Mouse (Mus musculus): ENCODE data around the gene Cdc14b.

Gene Cdc14b

DNA sequence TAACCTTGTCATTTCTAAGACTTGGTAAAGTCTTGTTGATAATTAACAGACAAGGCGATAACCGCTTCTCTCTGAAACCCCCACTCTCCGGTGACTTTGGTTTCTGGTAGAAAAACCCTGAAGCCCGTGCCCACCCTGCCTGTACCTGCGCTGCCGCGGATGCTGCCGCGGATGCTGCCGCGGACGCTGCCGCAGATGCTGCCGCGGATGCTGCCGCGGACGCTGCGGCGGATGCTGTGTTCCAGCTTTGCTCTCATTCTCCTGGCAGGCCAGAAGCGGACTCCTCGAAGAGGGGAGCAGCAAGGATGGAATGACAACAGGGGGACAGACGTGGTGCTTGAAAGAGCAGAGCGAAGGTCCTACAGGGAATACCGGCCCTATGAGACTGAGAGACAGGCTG, 105.3 kb downstream of the Cdc14b start:
- TF ChIP-seq POU5F1 (IDR thresholded peaks at IDR 0.05; ENCODE audit: borderline replicate concordance, low read length) (no peak), NANOG (IDR thresholded peaks at IDR 0.05; ENCODE audit: borderline replicate concordance, low read length) (no peak), CTCF (conservative IDR thresholded peaks at IDR 0.05; ENCODE audit: low read length) (no peak)
- Histone ChIP-seq H3K9me3 (ENCODE audit: low read length) (peaks cover 36% of the 10 kb centered on the region), H3K4me1 (replicated peaks; ENCODE audit: low read depth, low read length) (no peaks in the 10 kb centered on the region), H3K27me3 (ENCODE audit: insufficient read depth, low read length) (no peaks in the 10 kb centered on the region), H3K36me3 (ENCODE audit: insufficient read depth, low read length) (peaks cover 11% of the 10 kb centered on the region; the same call in 1 of the 2 replicates), H3K4me3 (replicated peaks; ENCODE audit: low read length) (no peak overlapping the region)

- no peaks in the 10 kb centered on the region for H3K36me3 ChIP-seq (ENCODE audit: insufficient read depth, low read length)
- peaks cover 30% of the 10 kb centered on the region for H3K4me1 ChIP-seq (replicated peaks; ENCODE audit: low read depth, low read length)
- H3K27me3 ChIP-seq (ENCODE audit: insufficient read depth, low read length) = peaks cover 22% of the 10 kb centered on the region
- TF ChIP-seq NANOG (IDR thresholded peaks at IDR 0.05; ENCODE audit: borderline replicate concordance, low read length) (no peak), POU5F1 (IDR thresholded peaks at IDR 0.05; ENCODE audit: borderline replicate concordance, low read length) (no peak), CTCF (conservative IDR thresholded peaks at IDR 0.05; ENCODE audit: low read length) (no peak)
- H3K4me3 ChIP-seq (replicated peaks; ENCODE audit: low read length) = peak overlapping the region; percentile 91
- peaks cover 4% of the 10 kb centered on the region for H3K9me3 ChIP-seq (ENCODE audit: low read length)
Observed at GRCm38 (mm10) chr13:64163147-64163715, 111.9 kb downstream of the Cdc14b start.

- TF ChIP-seq POU5F1 (IDR thresholded peaks at IDR 0.05; ENCODE audit: borderline replicate concordance, low read length) (no peak), CTCF (conservative IDR thresholded peaks at IDR 0.05; ENCODE audit: low read length) (no peak), NANOG (IDR thresholded peaks at IDR 0.05; ENCODE audit: borderline replicate concordance, low read length) (no peak)
- H3K4me1 ChIP-seq (replicated peaks; ENCODE audit: low read depth, low read length) = peaks cover 30% of the 10 kb centered on the region
- peak overlapping the region; percentile 91 for H3K4me3 ChIP-seq (replicated peaks; ENCODE audit: low read length)
- H3K9me3 ChIP-seq (ENCODE audit: low read length) = 0 out of 2 replicates have a peak, but pooled peaks cover 3% of the 10 kb centered on the region
- H3K27me3 ChIP-seq (ENCODE audit: insufficient read depth, low read length) = peaks cover 22% of the 10 kb centered on the region
- H3K36me3 ChIP-seq (ENCODE audit: insufficient read depth, low read length) = no peaks in the 10 kb centered on the region
Observed at GRCm38 (mm10) chr13:64162626-64163025, 112.5 kb downstream of the Cdc14b start.

DNA sequence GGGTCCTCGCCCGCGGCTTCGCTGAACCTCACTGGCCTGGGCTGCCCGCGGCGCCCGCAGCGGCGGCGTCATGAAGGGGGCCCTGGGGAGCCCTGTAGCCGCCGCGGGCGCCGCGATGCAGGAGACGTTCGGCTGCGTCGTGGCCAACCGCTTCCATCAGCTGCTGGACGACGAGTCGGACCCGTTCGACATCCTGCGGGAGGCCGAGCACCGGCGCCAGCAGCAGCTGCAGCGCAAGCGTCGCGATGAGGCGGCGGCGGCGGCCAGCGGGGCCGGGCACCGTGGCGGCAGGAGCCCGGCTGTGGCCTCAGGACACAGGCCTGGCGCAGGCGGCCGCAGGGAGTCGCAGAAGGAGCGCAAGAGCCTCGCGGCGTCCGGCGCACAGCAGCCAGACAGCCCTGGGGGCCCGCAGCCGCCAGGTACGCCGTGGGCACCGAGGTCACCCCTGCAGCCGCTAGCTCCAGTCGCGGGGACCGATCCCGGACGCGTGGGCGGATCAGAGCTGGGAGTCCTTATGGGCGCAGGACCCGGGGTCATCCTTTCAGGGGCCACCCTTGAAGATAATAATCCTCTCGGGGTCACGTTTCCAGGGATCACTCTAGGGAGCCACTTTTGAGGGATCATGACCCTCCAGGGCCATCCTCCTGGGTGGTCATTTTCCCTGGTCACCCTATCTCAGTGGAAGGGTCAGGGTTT, 113.0 kb downstream of the Cdc14b start:
- TF ChIP-seq CTCF (conservative IDR thresholded peaks at IDR 0.05; ENCODE audit: low read length) (no peak), NANOG (IDR thresholded peaks at IDR 0.05; ENCODE audit: borderline replicate concordance, low read length) (no peak), POU5F1 (IDR thresholded peaks at IDR 0.05; ENCODE audit: borderline replicate concordance, low read length) (no peak)
- Histone ChIP-seq H3K4me1 (replicated peaks; ENCODE audit: low read depth, low read length) (peaks cover 31% of the 10 kb centered on the region), H3K9me3 (ENCODE audit: low read length) (no peaks in the 10 kb centered on the region), H3K36me3 (ENCODE audit: insufficient read depth, low read length) (no peaks in the 10 kb centered on the region), H3K27me3 (ENCODE audit: insufficient read depth, low read length) (peaks cover 22% of the 10 kb centered on the region), H3K4me3 (replicated peaks; ENCODE audit: low read length) (peak overlapping the region; percentile 91)

- no peaks in the 10 kb centered on the region for H3K36me3 ChIP-seq (ENCODE audit: insufficient read depth, low read length)
- H3K9me3 ChIP-seq (ENCODE audit: low read length) = no peaks in the 10 kb centered on the region
- H3K27me3 ChIP-seq (ENCODE audit: insufficient read depth, low read length) = peaks cover 22% of the 10 kb centered on the region
- TF ChIP-seq CTCF (conservative IDR thresholded peaks at IDR 0.05; ENCODE audit: low read length) (no peak), NANOG (IDR thresholded peaks at IDR 0.05; ENCODE audit: borderline replicate concordance, low read length) (no peak), POU5F1 (IDR thresholded peaks at IDR 0.05; ENCODE audit: borderline replicate concordance, low read length) (no peak)
- peaks cover 35% of the 10 kb centered on the region for H3K4me1 ChIP-seq (replicated peaks; ENCODE audit: low read depth, low read length)
- peak within 1 kb of the TSS; percentile 91 for H3K4me3 ChIP-seq (replicated peaks; ENCODE audit: low read length)
Observed at GRCm38 (mm10) chr13:64161548-64161915, 113.6 kb downstream of the Cdc14b start, which contains the start of gene Habp4. Gene Habp4, plus strand, starts transcription at chr13:64161824.

GRCm38 (mm10) chr13:64156966-64157365, 118.1 kb downstream of the Cdc14b start:
- TF ChIP-seq POU5F1 (IDR thresholded peaks at IDR 0.05; ENCODE audit: borderline replicate concordance, low read length) (no peak), CTCF (conservative IDR thresholded peaks at IDR 0.05; ENCODE audit: low read length) (no peak), NANOG (IDR thresholded peaks at IDR 0.05; ENCODE audit: borderline replicate concordance, low read length) (peak; percentile 16; the same call in 1 of the 2 replicates)
- Histone ChIP-seq H3K4me3 (replicated peaks; ENCODE audit: low read length) (no peak overlapping the region), H3K27me3 (ENCODE audit: insufficient read depth, low read length) (no peaks in the 10 kb centered on the region), H3K9me3 (ENCODE audit: low read length) (no peaks in the 10 kb centered on the region), H3K4me1 (replicated peaks; ENCODE audit: low read depth, low read length) (peaks cover 42% of the 10 kb centered on the region), H3K36me3 (ENCODE audit: insufficient read depth, low read length) (no peaks in the 10 kb centered on the region)

DNA sequence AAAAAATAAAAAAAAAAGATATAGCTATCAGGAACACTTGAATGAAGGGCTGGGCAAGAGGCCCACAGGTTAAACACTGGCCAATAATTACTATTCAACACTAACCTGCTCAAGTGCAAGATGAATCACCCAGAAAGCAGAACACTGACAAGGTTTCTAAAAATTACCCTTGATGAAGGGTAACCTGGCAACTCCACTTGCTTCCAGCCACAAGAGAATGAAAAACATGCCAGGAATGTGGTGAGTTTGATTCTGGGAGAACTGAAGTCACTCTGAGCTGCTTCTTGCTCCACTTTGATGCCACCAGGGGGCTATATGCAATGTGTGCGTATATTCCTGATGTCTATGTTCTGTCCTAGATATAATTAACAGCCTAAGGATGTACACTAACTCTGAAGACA, 119.9 kb downstream of the Cdc14b start:
- H3K4me3 ChIP-seq (replicated peaks; ENCODE audit: low read length) = no peak overlapping the region

DNA sequence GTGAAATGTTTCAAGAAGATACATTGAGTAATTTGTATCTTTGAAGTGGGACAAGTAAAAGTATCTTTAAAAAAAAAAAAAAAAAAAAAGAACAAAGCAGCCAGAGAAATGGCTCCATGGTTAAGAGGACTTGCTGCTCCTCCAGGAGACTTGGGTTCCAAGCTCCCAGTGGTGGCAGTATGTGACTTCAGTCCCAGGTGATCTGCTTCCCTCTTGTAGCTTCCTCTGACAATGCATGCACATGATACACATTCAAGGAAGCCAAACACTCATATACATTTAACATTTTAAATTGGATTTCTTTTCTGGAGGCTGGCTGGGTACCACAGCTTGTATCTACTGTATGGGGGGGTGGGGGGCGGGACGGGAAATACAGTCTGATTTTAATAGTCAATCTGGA, 120.4 kb downstream of the Cdc14b start:
- TF ChIP-seq POU5F1 (IDR thresholded peaks at IDR 0.05; ENCODE audit: borderline replicate concordance, low read length) (no peak), NANOG (IDR thresholded peaks at IDR 0.05; ENCODE audit: borderline replicate concordance, low read length) (no peak), CTCF (conservative IDR thresholded peaks at IDR 0.05; ENCODE audit: low read length) (no peak)
- peaks cover 14% of the 10 kb centered on the region for H3K36me3 ChIP-seq (ENCODE audit: insufficient read depth, low read length)

More for the DNA sequence above, 119.9 kb downstream of the Cdc14b start:
- Histone ChIP-seq H3K4me1 (replicated peaks; ENCODE audit: low read depth, low read length) (peaks cover 46% of the 10 kb centered on the region), H3K9me3 (ENCODE audit: low read length) (no peaks in the 10 kb centered on the region), H3K36me3 (ENCODE audit: insufficient read depth, low read length) (peaks cover 9% of the 10 kb centered on the region), H3K27me3 (ENCODE audit: insufficient read depth, low read length) (no peaks in the 10 kb centered on the region)
- TF ChIP-seq CTCF (conservative IDR thresholded peaks at IDR 0.05; ENCODE audit: low read length) = peak; percentile 27
- TF ChIP-seq NANOG (IDR thresholded peaks at IDR 0.05; ENCODE audit: borderline replicate concordance, low read length) = no peak

More for the DNA sequence above, 120.4 kb downstream of the Cdc14b start:
- Histone ChIP-seq H3K27me3 (ENCODE audit: insufficient read depth, low read length) (no peaks in the 10 kb centered on the region), H3K4me3 (replicated peaks; ENCODE audit: low read length) (peak overlapping the region; percentile 65; the same call in 1 of the 2 replicates), H3K4me1 (replicated peaks; ENCODE audit: low read depth, low read length) (peaks cover 47% of the 10 kb centered on the region), H3K9me3 (ENCODE audit: low read length) (no peaks in the 10 kb centered on the region)
